Mouse (Mus musculus) forebrain, postnatal 0 days (tissue): ENCODE measurements around the gene Corin. TPM values are rescaled to one million over a fixed set of nuclear protein-coding genes. Genes with fewer than 3 reads are reported as not detected.

Experiments used
- ATAC-seq: fragments of 200-750 bp; cut with Nextera tagmentation; 2 replicates; pipeline ENCODE4 v1.8.0; 2017; ENCODE audit warnings: mild to moderate bottlenecking, moderate library complexity
- DNase-seq: peaks from one replicate; pipeline ENCODE4 v3.0.0-alpha.2; 2015
- H3K27ac ChIP-seq: fragments of 300-500 bp; sonication (generic); 2 replicates; pipeline ENCODE4 v1.5.1; 2014; ENCODE audit warnings: low read depth, mild to moderate bottlenecking, antibody characterized with exemption, low read length, moderate library complexity, mixed read lengths
- H3K27me3 ChIP-seq: fragments of 300-500 bp; sonication (generic); 2 replicates; pipeline ENCODE4 v1.6.1; 2014; ENCODE audit warnings: mild to moderate bottlenecking, low read length, mixed read lengths; ENCODE audit not compliant: insufficient read depth
- H3K36me3 ChIP-seq: fragments of 300-500 bp; sonication (generic); 2 replicates; pipeline ENCODE4 v1.6.1; 2014; ENCODE audit warnings: mild to moderate bottlenecking, moderate library complexity; ENCODE audit not compliant: insufficient read depth
- H3K4me1 ChIP-seq: fragments of 300-500 bp; sonication (generic); 2 replicates; pipeline ENCODE4 v1.6.1; 2014; ENCODE audit warnings: antibody characterized with exemption; ENCODE audit not compliant: insufficient read depth
- H3K4me2 ChIP-seq: fragments of 300-500 bp; sonication (generic); 2 replicates; pipeline ENCODE4 v1.6.1; 2014; ENCODE audit warnings: low read depth, mild to moderate bottlenecking, moderate library complexity
- H3K4me3 ChIP-seq: fragments of 300-500 bp; sonication (generic); 2 replicates; pipeline ENCODE4 v1.5.1; 2014; ENCODE audit warnings: low read depth, low read length, mixed read lengths
- H3K9ac ChIP-seq: fragments of 300-500 bp; sonication (generic); 2 replicates; pipeline ENCODE4 v1.6.1; 2014; ENCODE audit warnings: mild to moderate bottlenecking
- H3K9me3 ChIP-seq: fragments of 300-500 bp; sonication (generic); 2 replicates; pipeline ENCODE4 v1.6.1; 2016; ENCODE audit warnings: low read length
- CTCF ChIP-seq: sonication (generic); IDR thresholded peaks from 2 replicates; pipeline ENCODE4 v1.5.1; 2016; ENCODE audit warnings: antibody characterized with exemption, control low read depth, low read depth
- WGBS: fragments of 180-500 bp; shearing (Covaris S2); extraction: QIAGEN DNeasy Blood & Tissue Kit; methylation state at CpG from one replicate; pipeline ENCODE4 v1.1.7; 2014; 5-methylcytosine and 5-hydroxymethylcytosine counted together
- polyA plus RNA-seq: library from polyadenylated mRNA; unstranded; fragments of >200 nt; fragmentation: Nextera tagmentation; extraction: Ambion mirVana; gene quantifications from 2 replicates; pipeline ENCODE4 v1.2.1, GENCODE M21; 2015
- total RNA-seq: library from RNA; depleted of rRNA; stranded (reverse); fragments of >200 nt; gene quantifications from 2 replicates; pipeline ENCODE4 v1.2.3, GENCODE M21; 2014

Corin gene
- total and polyA plus RNA-seq, 2 experiments from 2014 or later, result 0.06 to 0.29 TPM

DNA sequence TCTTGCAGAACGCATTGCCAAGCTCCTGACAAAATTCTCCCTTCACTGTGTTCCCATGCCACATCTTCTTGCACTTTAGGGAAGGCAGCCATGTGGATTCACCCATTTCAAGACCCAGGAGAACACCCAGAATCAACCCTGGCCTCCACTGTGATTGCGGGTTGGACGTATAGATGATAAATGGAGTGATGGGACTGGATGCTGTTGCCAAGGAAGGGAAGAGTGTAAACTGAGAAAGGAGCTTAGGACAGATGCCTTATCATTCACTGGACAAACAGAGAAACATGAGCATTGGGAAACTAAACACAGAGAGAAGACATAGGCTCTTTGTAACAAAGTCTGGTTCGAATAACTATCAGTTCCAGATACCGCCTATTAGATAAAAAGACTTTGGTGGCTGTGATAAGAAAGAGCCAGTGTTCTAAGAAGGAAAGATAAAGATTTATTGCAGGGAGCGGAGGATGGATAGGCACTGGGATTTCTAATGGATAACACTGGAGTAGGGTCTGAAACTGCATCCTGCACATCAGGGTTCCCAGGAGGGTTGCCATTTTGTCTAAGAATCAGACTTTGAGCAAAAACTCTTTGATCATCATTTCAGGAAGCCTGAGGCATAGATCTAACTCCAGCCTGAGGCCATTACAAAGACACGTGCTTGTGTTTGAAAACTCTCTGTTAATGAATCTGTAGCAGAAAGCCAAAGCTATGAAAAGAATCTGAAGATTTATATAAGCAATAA, 44.7 kb downstream of the Corin start:
- ATAC-seq (no peak), DNase-seq (no peak)
- Histone ChIP-seq H3K36me3 (no peaks in the 10 kb centered on the region), H3K4me1 (no peaks in the 10 kb centered on the region), H3K9ac (no peak overlapping the region), H3K4me2 (no peak overlapping the region), H3K27me3 (no peaks in the 10 kb centered on the region), H3K4me3 (no peak overlapping the region), H3K27ac (no peak overlapping the region), H3K9me3 (no peaks in the 10 kb centered on the region)
- no peak for TF ChIP-seq CTCF
- WGBS, result 89% methylated on average over 7 of the region's 7 CpGs

DNA sequence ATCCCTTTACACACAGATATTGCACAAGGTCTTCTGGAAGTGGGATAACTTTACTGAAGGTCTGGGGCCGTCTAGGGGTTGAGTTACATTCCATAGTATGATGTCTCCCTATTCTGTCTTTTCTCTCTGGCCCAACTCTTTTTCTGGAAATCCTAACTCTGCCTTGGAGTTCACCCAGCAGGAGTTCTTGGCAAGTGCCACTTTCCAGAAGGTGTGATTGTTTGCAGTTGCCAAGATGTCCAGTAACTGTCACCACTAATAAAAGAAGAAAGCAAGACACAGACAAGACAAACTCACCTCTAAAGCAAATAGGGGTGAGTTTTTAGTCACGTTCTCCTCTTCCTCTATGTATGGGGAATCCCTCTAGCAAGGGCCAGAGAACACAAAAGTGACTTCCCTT, 50.6 kb downstream of the Corin start:
- H3K4me1 ChIP-seq, result no peaks in the 10 kb centered on the region
- DNase-seq, result no peak
- no peak for TF ChIP-seq CTCF
- H3K9ac ChIP-seq, result no peak overlapping the region
- no peaks in the 10 kb centered on the region for H3K36me3 ChIP-seq
- no peak overlapping the region for H3K27ac ChIP-seq
- ATAC-seq, result no peak
- WGBS, result 50% methylated on average over 2 of the region's 2 CpGs
- H3K9me3 ChIP-seq, result no peaks in the 10 kb centered on the region
- H3K27me3 ChIP-seq, result no peaks in the 10 kb centered on the region
- H3K4me2 ChIP-seq, result no peak overlapping the region
- H3K4me3 ChIP-seq, result no peak overlapping the region

DNA sequence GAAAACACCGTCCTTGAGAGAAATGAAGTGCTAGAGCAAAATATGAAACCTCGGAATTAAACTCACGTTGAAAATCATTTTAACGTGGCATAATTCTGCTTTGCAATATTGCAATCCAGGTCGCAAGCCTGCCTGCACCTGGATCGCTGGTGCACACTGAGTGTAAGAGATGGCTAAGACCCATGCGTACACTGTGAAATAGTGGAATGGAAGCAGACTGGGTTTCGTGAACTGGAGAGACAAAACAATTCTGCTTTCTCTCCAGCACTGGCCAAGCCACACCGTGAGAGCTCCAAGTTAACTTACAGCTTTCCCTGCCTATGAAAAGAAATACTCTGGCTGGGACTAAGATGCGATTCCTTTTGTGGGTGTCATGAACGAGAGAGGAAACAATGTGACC, 51.1 kb downstream of the Corin start:
- ATAC-seq, result peak; percentile 32; the same call in 1 of the 2 replicates

DNA sequence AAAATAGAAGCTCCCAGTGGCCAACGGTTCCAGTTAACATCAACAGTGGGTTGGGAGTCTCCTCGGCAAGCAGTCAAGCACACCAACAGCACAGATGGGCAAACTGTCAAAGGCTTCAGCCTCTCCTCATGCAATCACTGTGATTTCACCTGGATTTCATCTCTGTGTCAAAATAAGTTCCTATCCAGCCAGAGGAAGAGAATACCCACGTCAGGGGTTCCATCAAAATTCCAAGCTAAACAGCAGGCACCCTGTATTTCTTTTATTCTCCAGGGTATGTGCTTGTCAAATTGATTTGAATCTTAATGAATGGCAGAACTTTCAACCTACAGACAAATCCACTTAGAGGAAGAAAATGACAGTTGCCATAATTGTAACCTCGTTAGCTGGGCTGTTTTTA, 51.5 kb downstream of the Corin start:
- Histone ChIP-seq H3K36me3 (no peaks in the 10 kb centered on the region), H3K27me3 (no peaks in the 10 kb centered on the region), H3K4me3 (no peak overlapping the region), H3K4me2 (no peak overlapping the region), H3K4me1 (no peaks in the 10 kb centered on the region), H3K27ac (no peak overlapping the region), H3K9me3 (no peaks in the 10 kb centered on the region), H3K9ac (no peak overlapping the region)
- DNase-seq, result no peak
- WGBS, result 24% methylated on average over 4 of the region's 4 CpGs
- peak; percentile 64; the same call in 1 of the 2 replicates for ATAC-seq
- no peak for TF ChIP-seq CTCF

More for the DNA sequence above, 51.1 kb downstream of the Corin start:
- no peaks in the 10 kb centered on the region for H3K27me3 ChIP-seq
- DNase-seq, result peak; percentile 3
- WGBS, result 34% methylated on average over 11 of the region's 11 CpGs
- no peaks in the 10 kb centered on the region for H3K36me3 ChIP-seq
- H3K9me3 ChIP-seq, result no peaks in the 10 kb centered on the region
- no peak overlapping the region; the same call in 1 of the 2 replicates for H3K27ac ChIP-seq
- H3K4me1 ChIP-seq, result no peaks in the 10 kb centered on the region
- no peak overlapping the region for H3K4me2 ChIP-seq
- no peak for TF ChIP-seq CTCF
- no peak overlapping the region for H3K4me3 ChIP-seq
- H3K9ac ChIP-seq, result no peak overlapping the region

DNA sequence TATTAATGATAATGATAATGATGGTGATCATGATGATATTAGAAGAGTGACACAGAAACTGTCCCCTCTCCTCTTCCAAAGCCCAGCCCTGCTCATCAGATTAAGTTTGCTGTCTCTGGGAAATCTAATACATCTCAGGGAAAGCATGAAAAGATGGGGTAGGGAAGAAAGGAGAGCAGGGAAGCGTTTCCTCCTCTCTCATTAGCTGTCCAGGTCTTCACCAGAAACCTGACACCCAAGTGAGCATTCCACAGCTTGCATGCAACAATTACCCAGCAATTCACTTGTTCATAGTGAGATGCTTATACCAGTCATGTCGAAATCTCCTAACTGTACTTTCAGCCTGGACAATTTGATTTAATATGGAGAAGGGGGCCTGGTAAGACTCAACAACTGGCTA, 55.4 kb downstream of the Corin start:
- H3K9ac ChIP-seq, result no peak overlapping the region
- 68% methylated on average over 2 of the region's 2 CpGs for WGBS
- no peak for TF ChIP-seq CTCF

DNA sequence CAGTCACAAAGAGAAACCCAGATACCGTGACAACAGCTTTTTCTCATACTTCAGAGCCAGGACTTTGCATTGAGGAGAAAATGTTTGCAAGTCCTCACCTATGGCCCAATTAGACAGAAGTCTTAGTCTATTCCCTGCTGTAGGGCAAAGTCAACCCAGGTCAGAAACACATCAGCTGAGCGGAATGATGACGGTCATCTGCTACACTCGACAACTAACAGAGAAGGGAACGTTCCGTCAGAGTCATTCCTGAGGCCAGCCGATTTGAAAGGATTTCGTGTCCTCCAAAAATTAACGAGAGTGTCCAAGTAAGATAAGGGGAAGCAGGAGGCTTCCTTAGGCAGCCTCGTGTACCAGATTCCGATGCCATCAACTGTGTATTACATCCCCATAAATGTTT, 58.2 kb downstream of the Corin start:
- Histone ChIP-seq H3K4me2 (no peak overlapping the region), H3K9ac (no peak overlapping the region), H3K4me1 (no peaks in the 10 kb centered on the region), H3K27ac (no peak overlapping the region), H3K4me3 (no peak overlapping the region), H3K27me3 (no peaks in the 10 kb centered on the region), H3K36me3 (no peaks in the 10 kb centered on the region), H3K9me3 (no peaks in the 10 kb centered on the region)
- 93% methylated on average over 11 of the region's 11 CpGs for WGBS
- ATAC-seq, result no peak
- no peak for TF ChIP-seq CTCF
- DNase-seq, result no peak

More for the DNA sequence above, 55.4 kb downstream of the Corin start:
- no peak for ATAC-seq
- Histone ChIP-seq H3K4me3 (no peak overlapping the region), H3K27me3 (no peaks in the 10 kb centered on the region), H3K36me3 (no peaks in the 10 kb centered on the region), H3K4me2 (no peak overlapping the region), H3K27ac (no peak overlapping the region), H3K9me3 (no peaks in the 10 kb centered on the region), H3K4me1 (no peaks in the 10 kb centered on the region)
- no peak for DNase-seq

DNA sequence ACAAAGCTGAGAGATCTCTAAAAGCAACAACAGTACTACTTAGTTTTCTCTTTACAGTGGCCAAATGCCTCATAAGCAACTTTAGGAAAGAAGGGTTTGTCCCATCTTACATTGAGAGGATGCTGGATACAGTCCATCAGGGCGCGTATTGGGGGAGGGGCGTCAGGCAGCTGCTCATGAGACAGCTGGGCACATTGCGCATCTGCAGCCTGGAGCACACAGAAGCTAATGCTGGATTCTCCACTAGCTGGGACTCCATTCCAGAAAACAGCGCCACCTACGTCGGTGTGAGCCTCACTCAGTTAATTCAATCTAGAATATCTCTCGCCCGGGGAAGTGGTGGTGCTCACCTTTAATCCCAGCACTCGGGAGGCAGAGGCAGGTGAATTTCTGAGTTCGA, 60.3 kb downstream of the Corin start:
- Histone ChIP-seq H3K27me3 (no peaks in the 10 kb centered on the region), H3K4me1 (no peaks in the 10 kb centered on the region), H3K9me3 (no peaks in the 10 kb centered on the region), H3K36me3 (no peaks in the 10 kb centered on the region), H3K4me2 (no peak overlapping the region), H3K9ac (no peak overlapping the region), H3K27ac (no peak overlapping the region), H3K4me3 (no peak overlapping the region)
- DNase-seq (no peak), ATAC-seq (no peak)
- WGBS, result 77% methylated on average over 11 of the region's 11 CpGs
- TF ChIP-seq CTCF, result no peak
